Mouse (Mus musculus): ENCODE results near the gene Nr4a1.
A peak's percentile ranks its signal among the peaks of the same experiment; 100 is the strongest.

Nr4a1 gene

GRCm38 (mm10) chr15:101315832-101316231 lies 61.8 kb downstream of the Nr4a1 start:
- DNase-seq (ENCODE audit: low spot score in 2 of 2): peak; percentile 92 to 93

DNA sequence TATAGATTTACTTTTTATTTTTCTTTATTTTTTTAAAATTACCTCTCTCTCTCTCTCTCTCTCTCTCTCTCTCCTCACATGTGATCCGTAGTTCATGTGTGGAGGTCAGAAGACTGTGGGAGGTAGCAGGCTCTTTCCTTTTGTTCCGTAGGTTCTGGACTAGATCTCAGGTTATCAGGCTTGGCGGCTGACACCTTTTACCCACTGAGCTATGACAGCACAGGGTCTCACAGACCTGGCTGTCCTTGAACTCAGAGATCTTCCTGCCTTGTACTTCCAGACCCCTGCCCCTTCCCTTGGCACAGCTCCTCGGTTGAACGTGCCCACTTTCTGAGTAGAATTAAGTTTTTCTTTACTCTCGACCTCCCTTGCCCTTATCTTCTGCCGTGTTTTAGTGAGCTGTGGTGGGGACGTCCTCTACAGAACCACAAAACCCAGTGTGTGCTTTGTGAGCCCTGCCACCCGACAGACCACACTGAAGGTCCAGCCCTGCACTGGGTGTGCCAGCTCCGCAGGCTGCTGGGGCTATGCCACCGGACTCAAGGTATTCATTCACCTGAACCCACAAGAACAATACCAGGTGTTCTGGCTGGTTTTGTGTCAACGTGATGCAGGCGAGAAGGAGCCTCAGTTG lies 62.3 kb downstream of the Nr4a1 start:
- DNase-seq (ENCODE audit: low spot score in 2 of 2): no peak

DNA sequence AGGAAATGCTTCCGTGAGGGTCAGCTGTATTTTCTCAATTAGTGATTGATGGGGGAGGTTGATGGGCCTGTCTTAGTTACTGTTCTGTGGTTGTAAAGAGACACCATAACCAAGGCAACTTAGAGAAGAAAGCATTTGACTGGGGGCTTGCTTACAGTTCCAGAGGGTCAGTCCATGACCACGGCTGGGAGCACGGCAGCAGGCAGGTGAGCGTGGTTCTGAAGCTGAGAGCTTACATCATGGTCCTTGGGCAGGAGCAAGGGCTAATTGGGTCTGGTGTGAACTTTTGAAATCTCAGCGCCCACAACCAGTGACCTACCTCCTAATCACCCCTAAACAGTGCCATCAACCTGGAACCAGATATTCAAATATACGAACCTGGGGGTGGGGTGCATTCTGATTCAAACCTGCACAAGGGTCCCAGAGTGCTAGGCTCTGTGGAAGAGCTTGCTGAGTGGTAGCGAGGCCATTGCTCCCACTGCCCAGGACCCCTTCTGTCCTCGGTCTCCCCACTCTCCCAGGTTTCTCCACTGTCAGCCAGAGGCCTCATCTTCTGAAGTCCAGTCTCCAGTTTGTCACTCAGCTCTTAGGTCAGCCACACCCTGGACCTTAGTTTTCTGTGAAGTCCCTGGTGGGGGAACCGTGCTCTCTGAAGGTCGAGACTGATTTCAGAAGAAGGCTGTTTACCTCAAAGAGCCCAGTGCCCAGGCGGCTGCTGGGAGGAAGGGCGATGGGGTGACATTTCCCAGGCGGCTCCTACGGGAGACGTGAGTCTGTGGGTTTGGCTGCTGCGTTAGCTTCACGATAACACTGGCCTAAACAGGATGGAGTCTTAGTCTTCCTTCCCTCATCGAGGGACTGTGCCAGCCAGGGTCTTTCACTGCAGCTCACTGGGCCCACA lies 63.1 kb downstream of the Nr4a1 start:
- no peak for DNase-seq (ENCODE audit: low spot score in 2 of 2)

GRCm38 (mm10) chr15:101317814-101318500 lies 63.9 kb downstream of the Nr4a1 start:
- no peak for DNase-seq (ENCODE audit: low spot score in 2 of 2)

DNA sequence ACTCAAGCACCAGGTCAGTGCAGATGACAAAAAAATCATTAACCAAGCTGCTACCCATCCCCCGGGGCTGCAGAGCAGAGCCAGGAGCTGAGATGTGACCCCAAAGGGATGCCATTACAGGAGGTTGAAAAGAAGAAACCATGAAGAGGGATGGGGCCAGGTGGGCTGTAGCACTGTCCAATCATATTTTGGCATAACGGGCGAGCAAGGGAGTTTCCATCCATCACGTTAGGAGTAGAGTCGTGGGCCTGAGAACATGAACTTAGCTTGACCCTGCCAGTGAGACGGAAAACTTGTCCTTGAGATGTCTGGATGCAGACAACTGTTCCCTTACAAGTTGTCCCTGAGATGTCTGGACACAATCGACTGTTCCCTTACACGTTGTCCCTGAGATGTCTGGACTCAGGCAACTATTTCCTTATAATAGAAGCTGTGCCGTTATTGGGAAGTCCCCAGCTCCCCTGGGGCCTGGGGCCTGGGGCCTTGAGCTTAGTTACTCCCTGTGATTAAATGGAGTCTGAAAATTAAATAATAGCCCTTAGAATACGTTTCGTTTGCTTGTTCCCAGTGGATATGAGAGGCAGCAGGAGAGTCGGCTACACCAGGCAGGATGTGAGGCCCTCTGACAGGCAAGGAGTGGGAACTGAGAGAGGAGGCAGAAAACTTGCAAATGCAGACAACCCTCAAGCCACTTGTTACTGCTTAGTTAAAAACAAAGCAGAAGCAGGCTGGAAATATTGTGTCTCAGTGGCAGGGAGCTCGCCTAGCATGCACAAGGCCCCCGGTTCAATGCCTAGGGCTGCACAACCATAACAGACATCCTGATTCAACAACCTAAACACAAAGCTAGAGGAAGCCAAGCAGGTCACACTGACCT lies 65.1 kb downstream of the Nr4a1 start:
- DNase-seq (ENCODE audit: low spot score in 2 of 2): peak in 1 of 2 experiments; percentile 53

GRCm38 (mm10) chr15:101320010-101320617 lies 66.0 kb downstream of the Nr4a1 start:
- DNase-seq (ENCODE audit: low spot score in 2 of 2): no peak

- peak in 1 of 2 experiments; percentile 68 for DNase-seq (ENCODE audit: low spot score in 2 of 2)
Measured at GRCm38 (mm10) chr15:101320618-101321041, 66.6 kb downstream of the Nr4a1 start.

DNA sequence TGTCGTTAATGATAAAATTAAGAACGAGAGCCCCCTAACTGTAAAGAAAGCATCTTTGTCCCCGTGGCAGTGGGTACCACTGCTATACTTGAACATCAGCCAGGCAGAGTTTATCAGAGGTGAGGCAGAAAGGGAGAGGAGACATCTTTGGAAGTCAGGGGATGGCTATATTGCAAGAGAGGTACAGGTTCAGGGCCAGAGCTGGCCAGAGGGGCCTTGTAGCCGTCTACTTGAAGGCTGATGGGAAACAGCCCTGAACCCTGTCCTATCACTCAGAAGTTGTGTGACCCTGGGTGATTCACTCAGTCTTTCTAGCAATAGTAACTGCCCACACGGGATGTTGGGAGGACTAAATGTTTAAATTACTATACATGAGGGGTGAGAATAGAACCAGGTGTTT lies 67.1 kb downstream of the Nr4a1 start:
- no peak for DNase-seq (ENCODE audit: low spot score in 2 of 2)

- DNase-seq (ENCODE audit: low spot score in 2 of 2): no peak
Measured at GRCm38 (mm10) chr15:101322106-101322505, 68.0 kb downstream of the Nr4a1 start.

- DNase-seq (ENCODE audit: low spot score in 2 of 2): no peak
Measured at GRCm38 (mm10) chr15:101322640-101323039, 68.6 kb downstream of the Nr4a1 start.

DNA sequence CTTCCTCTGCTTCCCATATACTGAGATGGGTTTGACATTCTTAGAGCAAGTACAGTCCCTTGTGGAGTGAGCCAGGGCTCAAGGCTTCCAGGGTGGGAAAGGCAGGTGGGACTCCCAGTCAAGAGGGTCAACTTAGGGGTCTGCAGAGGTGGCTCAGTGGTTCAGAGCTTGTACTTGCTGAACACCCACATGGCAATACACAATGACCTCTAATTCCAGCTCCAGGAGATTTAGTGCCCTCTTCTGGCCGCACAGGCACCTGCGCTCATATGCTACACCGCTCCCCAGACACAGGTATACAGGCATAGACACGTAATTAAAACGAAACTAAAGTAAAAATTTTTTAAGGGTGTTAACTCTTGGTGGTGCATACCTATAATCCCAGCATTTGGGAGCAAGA lies 69.4 kb downstream of the Nr4a1 start:
- no peak for DNase-seq (ENCODE audit: low spot score in 2 of 2)

Data from heart, adult 9 months (tissue).